Mouse (Mus musculus): ENCODE measurements around the gene Paqr4. TPM values are rescaled to one million over a fixed set of nuclear protein-coding genes. Genes with fewer than 3 reads are reported as not detected.

Gene Paqr4
- polyA plus RNA-seq, 1 experiment: 5.1 TPM

- H3K27ac ChIP-seq (ENCODE audit: insufficient read depth, low read length): no peak overlapping the region
- H3K4me1 ChIP-seq (ENCODE audit: control insufficient read depth, insufficient read depth, low read length): no peaks in the 10 kb centered on the region
- TF ChIP-seq CTCF (IDR thresholded peaks at IDR 0.05; ENCODE audit: borderline replicate concordance, insufficient read depth, low read length): no peak
- no peak for TF ChIP-seq POLR2A (IDR thresholded peaks at IDR 0.05; ENCODE audit: low read depth, low read length)
- H3K4me3 ChIP-seq (ENCODE audit: insufficient read depth, low read length): no peak overlapping the region
These were observed 15.0 kb upstream of the Paqr4 start for GRCm38 (mm10) chr17:23755689-23756088.

- Histone ChIP-seq H3K27ac (ENCODE audit: insufficient read depth, low read length) (no peak overlapping the region), H3K4me1 (ENCODE audit: control insufficient read depth, insufficient read depth, low read length) (no peaks in the 10 kb centered on the region), H3K4me3 (ENCODE audit: insufficient read depth, low read length) (no peak overlapping the region)
- TF ChIP-seq POLR2A (IDR thresholded peaks at IDR 0.05; ENCODE audit: low read depth, low read length): no peak
- no peak for TF ChIP-seq CTCF (IDR thresholded peaks at IDR 0.05; ENCODE audit: borderline replicate concordance, insufficient read depth, low read length)
These were observed 8.9 kb upstream of the Paqr4 start for GRCm38 (mm10) chr17:23749400-23750191.

- no peaks in the 10 kb centered on the region for H3K4me1 ChIP-seq (ENCODE audit: control insufficient read depth, insufficient read depth, low read length)
- TF ChIP-seq CTCF (IDR thresholded peaks at IDR 0.05; ENCODE audit: borderline replicate concordance, insufficient read depth, low read length) (no peak), POLR2A (IDR thresholded peaks at IDR 0.05; ENCODE audit: low read depth, low read length) (no peak)
- no peak overlapping the region for H3K4me3 ChIP-seq (ENCODE audit: insufficient read depth, low read length)
- no peak overlapping the region for H3K27ac ChIP-seq (ENCODE audit: insufficient read depth, low read length)
These were observed 8.1 kb upstream of the Paqr4 start for GRCm38 (mm10) chr17:23748631-23749391.

- Histone ChIP-seq H3K4me3 (ENCODE audit: insufficient read depth, low read length) (no peak overlapping the region), H3K27ac (ENCODE audit: insufficient read depth, low read length) (no peak overlapping the region), H3K4me1 (ENCODE audit: control insufficient read depth, insufficient read depth, low read length) (no peaks in the 10 kb centered on the region)
- TF ChIP-seq CTCF (IDR thresholded peaks at IDR 0.05; ENCODE audit: borderline replicate concordance, insufficient read depth, low read length) (no peak), POLR2A (IDR thresholded peaks at IDR 0.05; ENCODE audit: low read depth, low read length) (no peak)
These were observed 7.4 kb upstream of the Paqr4 start for GRCm38 (mm10) chr17:23748026-23748425.

- H3K27ac ChIP-seq (ENCODE audit: insufficient read depth, low read length): no peak overlapping the region
- H3K4me3 ChIP-seq (ENCODE audit: insufficient read depth, low read length): no peak overlapping the region
- no peak for TF ChIP-seq CTCF (IDR thresholded peaks at IDR 0.05; ENCODE audit: borderline replicate concordance, insufficient read depth, low read length)
- no peak for TF ChIP-seq POLR2A (IDR thresholded peaks at IDR 0.05; ENCODE audit: low read depth, low read length)
- H3K4me1 ChIP-seq (ENCODE audit: control insufficient read depth, insufficient read depth, low read length): no peaks in the 10 kb centered on the region
These were observed 6.8 kb upstream of the Paqr4 start for GRCm38 (mm10) chr17:23747471-23747870.

- no peak overlapping the region for H3K27ac ChIP-seq (ENCODE audit: insufficient read depth, low read length)
- H3K4me1 ChIP-seq (ENCODE audit: control insufficient read depth, insufficient read depth, low read length): no peaks in the 10 kb centered on the region
- H3K4me3 ChIP-seq (ENCODE audit: insufficient read depth, low read length): no peak overlapping the region
- no peak for TF ChIP-seq POLR2A (IDR thresholded peaks at IDR 0.05; ENCODE audit: low read depth, low read length)
- TF ChIP-seq CTCF (IDR thresholded peaks at IDR 0.05; ENCODE audit: borderline replicate concordance, insufficient read depth, low read length): no peak
These were observed 6.1 kb upstream of the Paqr4 start for GRCm38 (mm10) chr17:23746767-23747166.

GRCm38 (mm10) chr17:23746311-23746710 is 5.6 kb upstream of the Paqr4 start:
- H3K27ac ChIP-seq (ENCODE audit: insufficient read depth, low read length): no peak overlapping the region
- no peak for TF ChIP-seq POLR2A (IDR thresholded peaks at IDR 0.05; ENCODE audit: low read depth, low read length)
- no peak for TF ChIP-seq CTCF (IDR thresholded peaks at IDR 0.05; ENCODE audit: borderline replicate concordance, insufficient read depth, low read length)
- no peak overlapping the region for H3K4me3 ChIP-seq (ENCODE audit: insufficient read depth, low read length)
- no peaks in the 10 kb centered on the region for H3K4me1 ChIP-seq (ENCODE audit: control insufficient read depth, insufficient read depth, low read length)

GRCm38 (mm10) chr17:23745301-23746251 is 4.9 kb upstream of the Paqr4 start, which contains the start of gene Kremen2:
Gene Kremen2 (minus strand): TSS chr17:23745833.
- Histone ChIP-seq H3K4me1 (ENCODE audit: control insufficient read depth, insufficient read depth, low read length) (no peaks in the 10 kb centered on the region), H3K4me3 (ENCODE audit: insufficient read depth, low read length) (no peak within 1 kb of the TSS), H3K27ac (ENCODE audit: insufficient read depth, low read length) (no peak within 1 kb of the TSS)
- no peak for TF ChIP-seq CTCF (IDR thresholded peaks at IDR 0.05; ENCODE audit: borderline replicate concordance, insufficient read depth, low read length)
- no peak for TF ChIP-seq POLR2A (IDR thresholded peaks at IDR 0.05; ENCODE audit: low read depth, low read length)

- TF ChIP-seq CTCF (IDR thresholded peaks at IDR 0.05; ENCODE audit: borderline replicate concordance, insufficient read depth, low read length) (no peak), POLR2A (IDR thresholded peaks at IDR 0.05; ENCODE audit: low read depth, low read length) (no peak)
- no peaks in the 10 kb centered on the region for H3K4me1 ChIP-seq (ENCODE audit: control insufficient read depth, insufficient read depth, low read length)
- H3K4me3 ChIP-seq (ENCODE audit: insufficient read depth, low read length): no peak overlapping the region
- H3K27ac ChIP-seq (ENCODE audit: insufficient read depth, low read length): no peak overlapping the region
These were observed 4.0 kb upstream of the Paqr4 start for GRCm38 (mm10) chr17:23744651-23745050.
